Mouse (Mus musculus) inflammation-experienced regulatory T-cells, adult 6 months (primary cell): ENCODE data around the gene Usp44. TPM values are rescaled to one million over a fixed set of nuclear protein-coding genes. Genes with fewer than 3 reads are reported as not detected.

Experiments
- polyA plus RNA-seq, 3 experiments: library from polyadenylated mRNA; unstranded; fragments of 100-300 nt; shearing (Covaris generic); gene quantifications; one replicate each; pipeline ENCODE4 v1.2.1; 2017

The Usp44 gene
- polyA plus RNA-seq, 3 experiments from 2014 or later = 0.24 to 0.65 (median 0.31) TPM

Other genes with a start within 250 kb of the Usp44 start
- gene Snrpf, start 241.8 kb upstream of the Usp44 start, polyA plus RNA-seq = 10 to 100 TPM; 55.6 to 90.0 (median 74.2) TPM
- gene Ntn4, start 190.9 kb upstream of the Usp44 start, polyA plus RNA-seq = 1 to 10 TPM in 1 of 3 experiments, under 1 TPM in 1, not detected in 1; 0.15 to 2.1 TPM
- gene Metap2, start 65.5 kb downstream of the Usp44 start, polyA plus RNA-seq = 100 to 1,000 TPM; 177 to 252 (median 239) TPM
- 10 to 100 TPM; 10.3 to 13.7 (median 10.3) TPM for gene Vezt, start 204.3 kb downstream of the Usp44 start, polyA plus RNA-seq
- 1 to 10 TPM in 2 of 3 experiments, under 1 TPM in 1; 0.50 to 1.6 (median 1.5) TPM for gene Fgd6, start 204.4 kb downstream of the Usp44 start, polyA plus RNA-seq